ENCODE assay signal across 8 mouse cellular contexts in the genomic region with DNA sequence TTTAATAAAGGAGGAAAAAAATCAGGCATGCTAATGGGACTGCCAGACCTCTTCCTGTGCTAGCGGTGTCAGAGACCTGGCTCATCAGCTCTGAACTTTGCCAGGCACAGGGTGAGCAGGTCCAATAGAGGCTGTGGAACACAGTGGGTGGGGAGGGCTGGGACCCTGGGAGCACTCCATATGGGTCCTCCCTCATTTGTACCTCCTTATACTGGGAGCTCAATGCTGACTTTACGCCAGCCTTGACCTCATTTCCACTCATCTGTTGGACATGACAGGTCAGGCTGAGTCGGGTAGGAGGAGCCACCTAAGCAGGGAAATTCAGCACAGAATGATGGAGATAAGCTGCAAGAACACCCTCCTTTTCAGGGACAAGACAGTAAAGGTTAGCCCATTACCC. TPM values are rescaled to one million over a fixed set of nuclear protein-coding genes. Genes with fewer than 3 reads are reported as not detected.
A peak's percentile ranks its signal among the peaks of the same experiment; 100 is the strongest.
DNase-seq lines count a peak whose midpoint lies in the region; ATAC-seq lines count a peak whose summit lies in the region.

No protein-coding gene starts in this region.

- peaks cover 55% of the 10 kb centered on the region for H3K36me3 ChIP-seq in lung, embryonic 15.5 days
- peaks cover 55% of the 10 kb centered on the region for H3K36me3 ChIP-seq in hindbrain, embryonic 14.5 days (replicated peaks; ENCODE audit: control insufficient read depth, insufficient read depth)
- peaks cover 27% of the 10 kb centered on the region for H3K36me3 ChIP-seq in neural tube, embryonic 14.5 days (ENCODE audit: control insufficient read depth, insufficient read depth, low read length)

- no peaks in the 10 kb centered on the region for H3K27me3 ChIP-seq in lung, embryonic 15.5 days
- no peaks in the 10 kb centered on the region for H3K27me3 ChIP-seq in hindbrain, embryonic 14.5 days (ENCODE audit: control insufficient read depth, insufficient read depth, low read length)
- H3K27me3 ChIP-seq in neural tube, embryonic 14.5 days (ENCODE audit: control insufficient read depth, insufficient read depth, low read length) = peaks cover 2% of the 10 kb centered on the region; the same call in 1 of the 2 replicates

- WGBS in lung, embryonic 15.5 days = 77% methylated on average over 3 of the region's 3 CpGs
- 75% methylated on average over 3 of the region's 3 CpGs for WGBS in hindbrain, embryonic 14.5 days
- WGBS in neural tube, embryonic 14.5 days = 71% methylated on average over 3 of the region's 3 CpGs

- no peak overlapping the region for H3K9ac ChIP-seq in lung, embryonic 15.5 days
- peak overlapping the region; percentile 54 for H3K9ac ChIP-seq in hindbrain, embryonic 14.5 days
- H3K9ac ChIP-seq in neural tube, embryonic 14.5 days (replicated peaks; ENCODE audit: low read depth, low read length) = peak overlapping the region; percentile 72

- peak; percentile 66 for DNase-seq in cerebellum, adult 11-12 months
- no peak for DNase-seq in cerebellum, postnatal 4 days (ENCODE audit: low spot score in 2 of 2)
- no peak for DNase-seq in lung, postnatal 25 days (ENCODE audit: low spot score)
- no peak for DNase-seq in hindbrain, embryonic 14.5 days (ENCODE audit: low spot score)
- no peak for DNase-seq in right cerebral cortex, postnatal 36 days (ENCODE audit: low spot score in 2 of 2)
- no peak for DNase-seq in thymus, postnatal 10 days (ENCODE audit: low spot score in 2 of 2)

- no peaks in the 10 kb centered on the region for H3K9me3 ChIP-seq in lung, embryonic 15.5 days
- H3K9me3 ChIP-seq in hindbrain, embryonic 14.5 days (ENCODE audit: control insufficient read depth, low read length) = no peaks in the 10 kb centered on the region
- H3K9me3 ChIP-seq in neural tube, embryonic 14.5 days (ENCODE audit: control insufficient read depth, low read length) = no peaks in the 10 kb centered on the region

- no peak overlapping the region for H3K4me3 ChIP-seq in lung, embryonic 15.5 days
- peak overlapping the region; percentile 29 for H3K4me3 ChIP-seq in hindbrain, embryonic 14.5 days (replicated peaks; ENCODE audit: low read length)
- peak overlapping the region; percentile 54; the same call in 1 of the 2 replicates for H3K4me3 ChIP-seq in neural tube, embryonic 14.5 days (ENCODE audit: low read depth, low read length)

- no peak for ATAC-seq in lung, embryonic 15.5 days (ENCODE audit: borderline replicate concordance, extremely low read depth, low FRiP score, low TSS enrichment)
- ATAC-seq in hindbrain, embryonic 14.5 days (ENCODE audit: low FRiP score) = no peak
- no peak for ATAC-seq in neural tube, embryonic 14.5 days (ENCODE audit: low read depth)

- peak overlapping the region; percentile 95 for H3K27ac ChIP-seq in lung, embryonic 15.5 days
- H3K27ac ChIP-seq in hindbrain, embryonic 14.5 days = peak overlapping the region; percentile 95
- peak overlapping the region; percentile 96 for H3K27ac ChIP-seq in neural tube, embryonic 14.5 days (ENCODE audit: low read depth, low read length)

- no peak overlapping the region for H3K4me2 ChIP-seq in lung, embryonic 15.5 days
- H3K4me2 ChIP-seq in hindbrain, embryonic 14.5 days (replicated peaks) = peak overlapping the region; percentile 59
- H3K4me2 ChIP-seq in neural tube, embryonic 14.5 days (ENCODE audit: low read depth, low read length) = peak overlapping the region; percentile 52

- peaks cover 24% of the 10 kb centered on the region for H3K4me1 ChIP-seq in lung, embryonic 15.5 days
- peaks cover 22% of the 10 kb centered on the region for H3K4me1 ChIP-seq in hindbrain, embryonic 14.5 days (replicated peaks; ENCODE audit: control insufficient read depth, insufficient read depth, low read length)
- H3K4me1 ChIP-seq in neural tube, embryonic 14.5 days (ENCODE audit: control insufficient read depth, insufficient read depth, low read length) = peaks cover 23% of the 10 kb centered on the region

RNA-seq across cellular contexts. Expression of gene Tssc4, which starts 1.2 kb away (rescaled TPM):
- 105 and 107 TPM in 2 replicates for polyA plus RNA-seq in lung, embryonic 15.5 days (2015; fragmentation: Nextera tagmentation; extraction: Ambion mirVana)
- 56.8 and 62.8 TPM in 2 replicates for polyA plus RNA-seq in hindbrain, embryonic 14.5 days (2014; fragmentation: Nextera tagmentation; extraction: Ambion mirVana)
- 51.5 and 71.8 TPM in 2 replicates for polyA plus RNA-seq in neural tube, embryonic 14.5 days (2014; fragmentation: Nextera tagmentation; extraction: Ambion mirVana)

RNA-seq across cellular contexts. Expression of gene Cd81, which starts 15.4 kb away (rescaled TPM):
- 694 and 720 TPM in 2 replicates for polyA plus RNA-seq in lung, embryonic 15.5 days (2015; fragmentation: Nextera tagmentation; extraction: Ambion mirVana)
- 455 and 483 TPM in 2 replicates for polyA plus RNA-seq in hindbrain, embryonic 14.5 days (2014; fragmentation: Nextera tagmentation; extraction: Ambion mirVana)
- 456 and 461 TPM in 2 replicates for polyA plus RNA-seq in neural tube, embryonic 14.5 days (2014; fragmentation: Nextera tagmentation; extraction: Ambion mirVana)

RNA-seq across cellular contexts. Expression of gene Trpm5, which starts 26.5 kb away (rescaled TPM):
- polyA plus RNA-seq in lung, embryonic 15.5 days (2015; fragmentation: Nextera tagmentation; extraction: Ambion mirVana) = 4.4 and 4.5 TPM in 2 replicates
- polyA plus RNA-seq in hindbrain, embryonic 14.5 days (2014; fragmentation: Nextera tagmentation; extraction: Ambion mirVana) = 1.9 and 2.3 TPM in 2 replicates
- 1.6 and 2.1 TPM in 2 replicates for polyA plus RNA-seq in neural tube, embryonic 14.5 days (2014; fragmentation: Nextera tagmentation; extraction: Ambion mirVana)

RNA-seq across cellular contexts. Expression of gene Kcnq1, which starts 38.3 kb away (rescaled TPM):
- 5.5 and 6.0 TPM in 2 replicates for polyA plus RNA-seq in lung, embryonic 15.5 days (2015; fragmentation: Nextera tagmentation; extraction: Ambion mirVana)
- 0.94 and 1.3 TPM in 2 replicates for polyA plus RNA-seq in hindbrain, embryonic 14.5 days (2014; fragmentation: Nextera tagmentation; extraction: Ambion mirVana)
- 1.8 and 2.4 TPM in 2 replicates for polyA plus RNA-seq in neural tube, embryonic 14.5 days (2014; fragmentation: Nextera tagmentation; extraction: Ambion mirVana)
